Mouse (Mus musculus): ENCODE measurements at regions not wholly inside any gene's neighbourhood (a gene's known extent, or its start where the extent isn't known, plus 50 kb on each side); places are given as distances from the start of the nearest gene placed in this dataset.

- no peaks in the 10 kb centered on the region for H3K36me3 ChIP-seq (ENCODE audit: control insufficient read depth, insufficient read depth, low read length)
- no peak overlapping the region for H3K27ac ChIP-seq (ENCODE audit: control insufficient read depth, insufficient read depth, low read length)
- no peak for TF ChIP-seq CTCF (IDR thresholded peaks at IDR 0.05; ENCODE audit: borderline replicate concordance, control insufficient read depth, extremely low read depth, insufficient read depth, low read length, poor library complexity)
- TF ChIP-seq POLR2A (IDR thresholded peaks at IDR 0.05; ENCODE audit: control insufficient read depth, extremely low read depth, insufficient read depth, low read length, poor library complexity), result no peak
- no peaks in the 10 kb centered on the region for H3K4me1 ChIP-seq (replicated peaks; ENCODE audit: control insufficient read depth, insufficient read depth, low read length)
- no peak for DNase-seq
- no peak overlapping the region for H3K4me3 ChIP-seq (ENCODE audit: control insufficient read depth, insufficient read depth, low read length)
- no peaks in the 10 kb centered on the region; the same call in 1 of the 2 replicates for H3K27me3 ChIP-seq (ENCODE audit: control insufficient read depth, insufficient read depth, low read length)
- 92% methylated on average over 8 of the region's 8 CpGs for WGBS
Observed at GRCm38 (mm10) chr1:185657286-185657685, 202.6 kb downstream of the Slc30a10 start.

- TF ChIP-seq POLR2A (IDR thresholded peaks at IDR 0.05; ENCODE audit: control insufficient read depth, extremely low read depth, insufficient read depth, low read length, poor library complexity) (no peak), CTCF (IDR thresholded peaks at IDR 0.05; ENCODE audit: borderline replicate concordance, control insufficient read depth, extremely low read depth, insufficient read depth, low read length, poor library complexity) (no peak)
- Histone ChIP-seq H3K36me3 (ENCODE audit: control insufficient read depth, insufficient read depth, low read length) (no peaks in the 10 kb centered on the region), H3K4me3 (ENCODE audit: control insufficient read depth, insufficient read depth, low read length) (no peak overlapping the region), H3K4me1 (replicated peaks; ENCODE audit: control insufficient read depth, insufficient read depth, low read length) (no peaks in the 10 kb centered on the region), H3K27ac (ENCODE audit: control insufficient read depth, insufficient read depth, low read length) (no peak overlapping the region), H3K27me3 (ENCODE audit: control insufficient read depth, insufficient read depth, low read length) (no peaks in the 10 kb centered on the region; the same call in 1 of the 2 replicates)
- 89% methylated on average over 5 of the region's 5 CpGs for WGBS
- no peak for DNase-seq
Observed at GRCm38 (mm10) chr1:185659476-185659875, 204.8 kb downstream of the Slc30a10 start.

- no peak for DNase-seq
Observed at GRCm38 (mm10) chr1:185662336-185662735, 207.7 kb downstream of the Slc30a10 start.

GRCm38 (mm10) chr1:185670029-185670741 lies 215.5 kb downstream of the Slc30a10 start:
- Histone ChIP-seq H3K27me3 (ENCODE audit: control insufficient read depth, insufficient read depth, low read length) (no peaks in the 10 kb centered on the region), H3K4me3 (ENCODE audit: control insufficient read depth, insufficient read depth, low read length) (no peak overlapping the region), H3K27ac (ENCODE audit: control insufficient read depth, insufficient read depth, low read length) (no peak overlapping the region), H3K4me1 (replicated peaks; ENCODE audit: control insufficient read depth, insufficient read depth, low read length) (no peaks in the 10 kb centered on the region), H3K36me3 (ENCODE audit: control insufficient read depth, insufficient read depth, low read length) (no peaks in the 10 kb centered on the region)
- WGBS, result 92% methylated on average over 5 of the region's 5 CpGs
- TF ChIP-seq POLR2A (IDR thresholded peaks at IDR 0.05; ENCODE audit: control insufficient read depth, extremely low read depth, insufficient read depth, low read length, poor library complexity) (no peak), CTCF (IDR thresholded peaks at IDR 0.05; ENCODE audit: borderline replicate concordance, control insufficient read depth, extremely low read depth, insufficient read depth, low read length, poor library complexity) (no peak)
- no peak for DNase-seq

More at GRCm38 (mm10) chr1:185662336-185662735, 207.7 kb downstream of the Slc30a10 start:
- Histone ChIP-seq H3K4me3 (ENCODE audit: control insufficient read depth, insufficient read depth, low read length) (no peak overlapping the region), H3K27ac (ENCODE audit: control insufficient read depth, insufficient read depth, low read length) (no peak overlapping the region), H3K36me3 (ENCODE audit: control insufficient read depth, insufficient read depth, low read length) (no peaks in the 10 kb centered on the region), H3K4me1 (replicated peaks; ENCODE audit: control insufficient read depth, insufficient read depth, low read length) (no peaks in the 10 kb centered on the region), H3K27me3 (ENCODE audit: control insufficient read depth, insufficient read depth, low read length) (no peaks in the 10 kb centered on the region; the same call in 1 of the 2 replicates)
- 77% methylated on average over 3 of the region's 3 CpGs for WGBS
- TF ChIP-seq POLR2A (IDR thresholded peaks at IDR 0.05; ENCODE audit: control insufficient read depth, extremely low read depth, insufficient read depth, low read length, poor library complexity) (no peak), CTCF (IDR thresholded peaks at IDR 0.05; ENCODE audit: borderline replicate concordance, control insufficient read depth, extremely low read depth, insufficient read depth, low read length, poor library complexity) (no peak)

- 86% methylated on average over 3 of the region's 3 CpGs for WGBS
- no peaks in the 10 kb centered on the region for H3K4me1 ChIP-seq (replicated peaks; ENCODE audit: control insufficient read depth, insufficient read depth, low read length)
- no peak overlapping the region for H3K27ac ChIP-seq (ENCODE audit: control insufficient read depth, insufficient read depth, low read length)
- TF ChIP-seq CTCF (IDR thresholded peaks at IDR 0.05; ENCODE audit: borderline replicate concordance, control insufficient read depth, extremely low read depth, insufficient read depth, low read length, poor library complexity) (no peak), POLR2A (IDR thresholded peaks at IDR 0.05; ENCODE audit: control insufficient read depth, extremely low read depth, insufficient read depth, low read length, poor library complexity) (no peak)
- no peak overlapping the region for H3K4me3 ChIP-seq (ENCODE audit: control insufficient read depth, insufficient read depth, low read length)
- H3K27me3 ChIP-seq (ENCODE audit: control insufficient read depth, insufficient read depth, low read length), result no peaks in the 10 kb centered on the region
- no peak for DNase-seq
- no peaks in the 10 kb centered on the region for H3K36me3 ChIP-seq (ENCODE audit: control insufficient read depth, insufficient read depth, low read length)
Observed at GRCm38 (mm10) chr1:185672940-185673339, 218.3 kb downstream of the Slc30a10 start.

- 86% methylated on average over 11 of the region's 11 CpGs for WGBS
- no peaks in the 10 kb centered on the region for H3K4me1 ChIP-seq (replicated peaks; ENCODE audit: control insufficient read depth, insufficient read depth, low read length)
- TF ChIP-seq CTCF (IDR thresholded peaks at IDR 0.05; ENCODE audit: borderline replicate concordance, control insufficient read depth, extremely low read depth, insufficient read depth, low read length, poor library complexity) (no peak), POLR2A (IDR thresholded peaks at IDR 0.05; ENCODE audit: control insufficient read depth, extremely low read depth, insufficient read depth, low read length, poor library complexity) (no peak)
- no peak overlapping the region for H3K4me3 ChIP-seq (ENCODE audit: control insufficient read depth, insufficient read depth, low read length)
- DNase-seq, result no peak
- H3K36me3 ChIP-seq (ENCODE audit: control insufficient read depth, insufficient read depth, low read length), result no peaks in the 10 kb centered on the region
- no peak overlapping the region for H3K27ac ChIP-seq (ENCODE audit: control insufficient read depth, insufficient read depth, low read length)
- H3K27me3 ChIP-seq (ENCODE audit: control insufficient read depth, insufficient read depth, low read length), result no peaks in the 10 kb centered on the region
Observed at GRCm38 (mm10) chr1:185675674-185676420, 221.2 kb downstream of the Slc30a10 start.
